Mouse (Mus musculus): ENCODE data around the gene Shisa8.

GRCm38 (mm10) chr15:82230098-82230611 lies 17.5 kb upstream of the Shisa8 start:
- no peak for TF ChIP-seq GATA1 (IDR thresholded peaks at IDR 0.05; ENCODE audit: borderline replicate concordance, low read length)
- no peak for TF ChIP-seq FLI1 (IDR thresholded peaks at IDR 0.05; ENCODE audit: low read length)

Data from megakaryocyte, embryonic 14.5 days (primary cell).